Mouse (Mus musculus) layer of hippocampus, adult 8-10 months (tissue): ENCODE measurements around the gene Pskh1. TPM values are rescaled to one million over a fixed set of nuclear protein-coding genes. Genes with fewer than 3 reads are reported as not detected.

Source experiments
- DNase-seq, 2 experiments: peaks; one replicate each; pipeline ENCODE4 v3.0.0; 2022; ENCODE audit warnings: low spot score in 2 of 2
- microRNA-seq, 2 experiments: library from miRNA; unstranded; fragments of <30 nt; microRNA quantifications; one replicate each; pipeline ENCODE4 v1.2.0; 2022
- total RNA-seq, 4 experiments: library from RNA; stranded (reverse); gene quantifications; 2 replicates each; pipeline ENCODE4 v1.2.4; 2022

Pskh1 gene
- total RNA-seq, 4 experiments from 2014 or later, result 7.5 to 9.6 (median 9.1) TPM

DNA sequence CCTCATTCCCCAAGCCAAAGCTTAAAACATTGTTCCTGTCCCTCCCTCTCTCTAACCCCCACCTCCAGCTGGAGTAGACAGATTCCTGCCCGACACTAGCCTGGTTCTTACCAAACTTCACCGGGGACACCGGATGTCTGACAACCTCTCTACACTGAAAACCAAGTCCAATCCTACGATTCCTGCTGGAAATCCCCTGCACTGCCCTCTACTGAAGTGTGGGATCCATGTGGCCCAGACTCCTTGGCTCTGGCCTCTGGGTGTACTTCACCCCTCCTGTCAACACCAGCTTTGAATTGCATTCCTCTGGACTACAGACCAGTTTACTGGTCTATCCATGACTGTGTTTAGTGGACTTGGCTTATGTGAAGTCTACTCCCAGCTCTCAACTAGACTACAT, 56.3 kb downstream of the Pskh1 start:
- no peak for DNase-seq

DNA sequence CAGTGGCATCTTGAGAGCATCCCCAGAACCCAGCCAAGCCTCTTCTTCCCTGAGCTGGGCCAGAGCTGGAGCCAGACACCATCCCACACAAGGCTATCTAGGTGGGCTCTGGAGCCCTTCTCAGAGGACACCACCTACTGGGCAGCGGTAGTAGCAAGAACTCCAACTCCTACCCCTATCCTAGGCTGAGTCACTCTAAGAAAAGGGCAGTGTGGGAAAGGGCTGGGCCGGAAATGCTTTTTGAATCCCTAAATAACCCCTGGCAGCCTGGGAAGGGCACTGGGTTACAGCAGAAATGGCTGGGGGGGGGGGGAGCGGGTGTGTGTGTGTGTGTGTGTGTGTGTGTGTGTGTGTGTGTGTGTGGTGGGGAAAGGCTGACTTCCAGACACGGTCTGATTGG, 57.6 kb downstream of the Pskh1 start:
- DNase-seq, result no peak

DNA sequence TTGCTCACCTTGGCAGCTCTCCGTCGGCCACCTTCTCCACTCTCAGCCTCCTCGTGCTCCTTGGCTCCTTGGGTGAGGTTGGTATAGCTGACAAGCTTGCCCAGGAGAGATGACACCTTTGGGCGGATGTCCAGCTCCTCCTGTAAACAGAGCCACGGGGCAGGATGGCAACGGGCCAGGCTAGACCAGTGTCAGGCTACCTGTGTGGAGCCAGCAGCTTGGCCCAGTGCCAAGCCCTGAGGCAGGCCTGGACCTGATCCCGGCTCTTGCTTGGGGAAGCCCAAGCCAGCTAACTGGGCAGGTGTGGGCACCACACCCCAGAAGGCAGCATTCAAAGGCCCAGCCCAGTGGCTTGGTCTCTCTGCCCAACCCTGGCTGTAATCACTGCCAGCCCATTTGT, 59.1 kb downstream of the Pskh1 start:
- no peak for DNase-seq

DNA sequence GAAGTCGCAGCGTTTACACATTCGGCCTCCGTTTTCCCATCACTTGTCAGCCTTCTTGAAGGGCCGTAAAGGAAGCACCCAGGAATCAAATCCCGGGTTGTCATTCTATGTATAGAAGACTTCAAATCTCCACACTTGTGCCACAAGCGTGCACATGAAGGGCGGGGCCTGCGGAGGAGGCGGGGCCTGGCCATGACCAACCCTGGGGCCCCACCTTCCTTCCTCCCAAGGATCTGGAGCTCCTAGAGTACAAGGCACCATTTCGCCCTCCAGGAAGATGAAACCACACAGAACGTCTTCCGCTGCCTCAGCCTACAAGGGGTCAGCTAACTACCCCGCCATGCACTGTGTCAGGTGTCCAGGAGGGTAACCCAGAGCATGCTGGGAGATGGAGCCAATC, 60.9 kb downstream of the Pskh1 start:
- DNase-seq, result no peak

DNA sequence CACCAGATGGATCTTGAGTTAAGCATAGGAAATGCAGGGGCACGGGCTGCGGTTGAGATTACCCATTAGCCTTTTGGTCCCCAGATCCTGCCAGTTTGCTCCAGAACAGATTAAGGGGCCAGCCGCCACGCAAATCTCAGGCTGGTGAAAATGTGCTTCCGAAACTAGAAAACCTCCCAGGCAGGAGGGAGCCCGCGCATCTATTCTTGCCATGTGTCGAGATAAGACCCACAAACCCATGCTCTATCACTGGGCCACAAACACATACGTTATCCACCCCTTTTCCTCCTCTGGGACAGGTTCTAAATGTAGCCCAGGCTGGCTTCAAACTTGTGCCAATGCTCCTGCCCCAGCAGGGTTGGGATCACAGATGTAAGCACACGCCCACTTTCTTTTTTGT, 61.3 kb downstream of the Pskh1 start:
- DNase-seq, result no peak

DNA sequence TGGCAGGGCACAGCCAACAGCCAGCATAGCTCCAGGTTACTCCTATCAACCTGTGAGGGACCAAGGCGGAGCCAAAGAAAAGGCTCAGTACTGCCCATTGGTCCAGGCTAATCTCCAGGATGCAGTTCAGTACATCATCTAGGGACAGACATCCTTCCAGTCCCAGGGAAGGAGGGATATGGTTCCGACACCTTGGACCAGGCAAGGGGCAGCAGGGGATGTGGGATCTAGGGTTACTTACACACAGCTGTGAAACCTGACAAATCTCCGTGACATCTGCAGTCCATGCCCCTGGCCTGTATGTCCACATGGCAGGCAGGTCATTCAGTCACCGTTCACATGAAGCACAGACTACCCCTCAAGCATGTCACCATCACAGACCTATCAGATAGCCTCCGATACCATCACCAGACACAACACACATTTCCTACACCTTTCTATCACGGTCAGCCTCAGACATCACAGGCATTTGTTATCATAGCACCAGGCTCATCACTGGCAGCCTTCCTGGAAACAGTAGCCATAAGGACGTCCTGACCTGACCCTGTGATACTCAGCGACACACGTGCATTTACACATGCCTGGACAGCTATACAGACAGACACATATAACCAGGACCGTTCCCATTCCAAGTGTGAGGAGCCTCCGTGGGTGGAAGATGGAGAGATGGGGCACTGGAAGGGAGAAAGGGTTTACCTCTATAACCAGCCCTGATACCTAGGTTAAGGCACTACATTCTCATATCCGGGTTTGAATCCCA, 64.4 kb downstream of the Pskh1 start:
- no peak for DNase-seq

DNA sequence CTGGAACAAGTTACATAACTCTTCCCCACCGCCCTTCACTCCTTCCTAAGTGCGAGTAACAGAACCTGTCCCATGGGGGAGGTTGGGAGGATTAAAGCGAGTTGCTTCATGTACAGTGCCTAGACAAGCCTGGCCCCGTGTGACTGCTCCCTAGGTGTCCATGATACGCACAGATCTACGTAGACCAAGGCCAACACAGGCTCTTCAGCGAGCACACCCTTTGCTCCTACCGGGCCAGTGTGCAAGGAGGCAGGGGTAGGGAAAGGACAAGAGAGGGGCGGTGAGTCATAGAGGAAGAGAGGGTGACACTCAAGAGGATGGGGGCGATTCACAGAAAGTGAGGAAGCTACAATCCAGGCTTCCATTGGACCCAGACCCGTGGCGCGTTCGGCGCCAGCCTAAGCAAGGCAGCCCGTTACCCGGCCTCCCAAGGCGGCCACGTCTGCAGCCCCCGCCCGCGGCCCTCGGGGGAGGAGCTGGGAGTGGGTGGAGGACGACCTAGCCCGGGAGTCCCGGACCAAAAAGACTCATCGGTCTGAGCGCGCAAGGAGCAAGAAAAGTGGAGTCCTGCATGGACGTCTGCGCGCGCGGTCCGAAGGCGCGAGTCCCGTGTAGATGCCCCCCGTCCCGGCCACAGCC, 65.1 kb downstream of the Pskh1 start:
- no peak for DNase-seq

DNA sequence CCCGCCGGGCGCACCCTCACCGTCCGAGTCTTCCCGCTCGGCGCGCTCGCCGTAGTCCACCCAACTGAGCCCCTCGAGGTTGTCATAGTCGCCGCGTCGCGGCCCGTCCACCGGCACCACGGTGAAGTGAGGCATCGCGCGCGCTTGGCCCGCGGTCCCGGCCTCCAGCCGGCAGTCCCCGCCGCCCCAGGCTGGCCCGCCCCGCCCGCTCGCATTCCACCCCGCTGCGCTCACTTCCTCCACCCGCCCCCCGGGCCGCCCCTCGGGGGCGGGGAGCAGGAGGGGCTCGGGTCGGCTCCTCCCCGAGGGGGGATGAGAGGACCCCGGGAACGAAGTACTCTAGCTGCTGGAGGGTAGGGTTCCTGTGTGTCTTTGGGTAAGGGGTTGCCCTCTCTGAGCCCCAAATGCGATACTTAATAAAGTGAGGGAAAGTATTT, 65.7 kb downstream of the Pskh1 start, which contains the start of gene Slc12a4:
Gene Slc12a4 (minus strand): TSS at position 193 of the 437 bp plus-strand sequence.
- DNase-seq, result no peak

DNA sequence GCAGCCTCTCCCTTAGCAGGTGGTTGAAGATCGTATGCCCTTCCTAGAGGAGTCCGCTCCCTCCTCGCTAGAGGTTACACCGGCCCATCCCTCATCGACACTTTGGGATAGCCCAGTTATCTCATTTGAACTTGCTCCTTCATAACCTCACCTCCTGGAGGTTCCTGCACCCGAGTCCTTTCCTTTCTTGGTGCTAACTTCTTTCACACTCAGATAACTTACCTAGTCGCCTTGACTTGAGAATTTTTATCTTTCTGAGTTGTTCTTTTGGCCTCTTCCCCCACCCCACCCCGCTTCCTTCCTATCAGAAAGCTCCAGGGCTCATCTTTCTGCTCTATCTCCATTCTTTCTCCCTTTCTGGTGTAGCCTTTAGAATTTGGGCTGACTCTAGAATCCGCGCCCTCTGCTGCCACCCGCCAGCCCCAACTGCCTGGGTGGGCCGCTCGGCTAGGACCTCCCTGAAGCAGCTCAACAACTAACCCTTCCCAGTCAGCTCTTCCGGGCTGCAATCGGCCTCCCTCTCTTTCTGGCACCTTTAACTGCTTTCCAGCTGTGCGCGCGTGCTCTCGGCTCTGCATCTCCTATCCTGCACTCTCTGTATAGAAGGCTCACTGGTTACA, 66.6 kb downstream of the Pskh1 start:
- no peak for DNase-seq

DNA sequence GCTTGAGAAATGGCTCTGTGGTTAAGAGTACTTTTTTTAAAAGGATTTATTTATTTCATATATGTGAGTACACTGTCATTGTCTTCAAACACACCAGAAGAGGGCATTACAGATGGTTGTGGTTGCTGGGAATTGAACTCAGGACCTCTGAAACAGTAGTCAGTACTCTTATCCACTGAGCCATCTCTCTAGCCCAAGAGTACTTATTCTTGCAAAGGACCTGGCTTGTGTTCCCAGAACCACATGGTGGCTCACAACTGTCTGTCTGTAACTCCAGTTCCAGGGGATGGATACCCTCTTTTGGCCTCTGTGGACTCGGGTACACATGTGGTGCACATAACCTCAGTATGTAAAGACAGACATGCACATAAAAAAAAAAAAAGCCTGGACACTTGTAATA, 69.1 kb downstream of the Pskh1 start:
- DNase-seq, result no peak

DNA sequence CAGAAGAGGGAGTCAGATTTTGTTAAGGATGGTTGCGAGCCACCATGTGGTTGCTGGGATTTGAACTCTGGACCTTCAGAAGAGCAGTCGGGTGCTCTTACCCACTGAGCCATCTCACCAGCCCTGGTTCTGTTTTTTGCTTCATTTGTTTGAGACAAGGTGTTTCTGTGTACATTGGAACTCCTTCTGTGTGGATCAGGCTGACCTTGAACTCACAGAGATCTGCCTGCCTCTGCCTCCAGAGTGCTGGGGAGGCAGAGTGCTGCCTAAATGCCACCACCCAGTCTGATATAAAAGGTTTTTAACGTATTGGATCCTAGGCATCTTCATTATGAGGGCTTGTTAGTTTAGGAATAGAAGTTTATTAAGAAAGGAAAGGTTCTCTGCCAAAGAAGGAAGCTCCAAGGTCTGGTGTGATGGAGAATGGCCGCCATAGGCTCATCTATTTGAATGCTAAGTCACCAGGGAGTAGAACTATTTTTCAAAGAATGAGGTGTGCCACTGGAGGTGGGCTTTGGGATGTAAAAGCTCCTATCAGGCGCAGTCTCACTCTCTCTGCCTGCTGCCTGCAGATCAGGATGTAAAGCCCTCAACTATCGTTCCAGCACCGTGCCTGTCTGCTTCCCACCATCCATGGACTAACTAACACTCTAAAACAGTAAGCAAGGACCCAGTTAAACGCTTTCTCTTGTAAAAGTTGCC, 70.9 kb downstream of the Pskh1 start:
- DNase-seq, result no peak

DNA sequence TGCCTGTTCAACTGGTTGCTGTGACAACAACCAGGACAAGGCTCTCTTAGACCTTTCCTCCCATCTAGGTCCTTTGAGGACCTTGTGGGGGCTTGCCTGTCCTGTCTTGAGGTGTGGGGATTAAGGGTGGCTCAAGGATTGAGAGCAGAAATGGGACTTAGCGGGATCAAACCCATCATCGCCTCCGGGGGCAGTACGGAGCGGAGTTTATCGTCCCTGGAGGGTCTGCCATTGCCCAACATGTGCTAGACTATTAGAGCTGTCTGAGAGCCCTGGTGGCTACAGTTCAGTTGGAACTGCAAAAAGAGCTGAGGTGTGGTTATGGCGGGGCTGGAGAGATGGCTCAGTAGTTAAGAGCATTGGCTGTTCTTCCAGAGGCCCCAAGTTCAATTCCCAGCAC, 75.1 kb downstream of the Pskh1 start:
- DNase-seq, result no peak

DNA sequence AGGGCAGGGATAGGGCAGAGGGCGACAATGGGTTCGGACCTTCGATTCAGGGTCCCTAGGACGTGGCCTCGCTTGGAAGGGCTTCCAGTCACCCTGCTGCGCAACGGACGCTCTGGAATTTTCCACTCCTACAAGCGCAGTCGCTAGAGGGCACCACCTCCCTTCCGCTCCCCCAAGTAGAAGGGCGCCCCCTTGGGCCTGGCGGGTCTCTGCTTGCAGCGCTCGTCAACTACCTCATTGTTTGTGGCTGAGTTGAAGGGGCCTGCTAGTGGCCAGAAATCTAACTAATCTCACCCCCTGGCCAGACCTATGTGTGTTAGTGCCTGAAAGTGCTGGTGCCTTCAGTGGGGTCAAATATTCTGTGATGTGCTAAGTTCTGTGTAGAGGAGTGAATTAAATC, 79.1 kb downstream of the Pskh1 start, which contains the start of gene Dpep3:
Gene Dpep3 (minus strand): TSS at position 105 of the 400 bp plus-strand sequence.
- DNase-seq, result no peak

DNA sequence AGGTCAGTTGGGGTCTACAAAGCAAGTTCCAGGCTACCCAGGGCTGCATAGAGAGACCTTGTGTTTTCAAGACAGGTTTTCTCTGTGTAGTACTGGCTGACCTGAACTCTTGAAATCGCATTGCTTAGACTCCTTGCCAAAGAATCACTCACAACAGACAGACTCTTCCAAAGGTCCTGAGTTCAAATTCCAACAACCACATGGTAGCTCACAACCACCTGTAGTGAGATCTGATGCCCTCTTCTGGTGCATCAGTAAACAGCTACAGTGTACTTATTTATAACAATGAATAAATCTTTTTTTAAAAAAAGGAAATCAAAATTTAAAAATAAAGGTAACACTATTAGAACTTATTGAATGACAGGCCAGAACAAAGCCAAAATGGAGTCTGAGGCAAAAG, 80.9 kb downstream of the Pskh1 start:
- DNase-seq, result no peak

Small RNAs within 50 kb of the gene (microRNA-seq; reads per million reads assigned to microRNA genes)
- 0 to 0.25 reads per million in 2 experiments for gene Mir7074

Other genes with a start within 250 kb of the Pskh1 start
- 10 to 100 TPM; 61.2 to 71.3 (median 68.4) TPM for gene Carmil2, start 214.2 kb upstream of the Pskh1 start, total RNA-seq
- 10 to 100 TPM; 42.1 to 47.0 (median 43.1) TPM for gene Acd, start 199.3 kb upstream of the Pskh1 start, total RNA-seq
- gene Pard6a, start 199.3 kb upstream of the Pskh1 start, total RNA-seq, result 10 to 100 TPM; 29.4 to 33.7 (median 32.5) TPM
- gene 4933405L10Rik, start 192.8 kb upstream of the Pskh1 start, total RNA-seq, result under 1 TPM; 0.41 to 0.78 (median 0.45) TPM
- gene Enkd1, start 192.2 kb upstream of the Pskh1 start, total RNA-seq, result 10 to 100 TPM; 10.7 to 11.7 (median 11.0) TPM
- gene Gfod2, start 141.8 kb upstream of the Pskh1 start, total RNA-seq, result 10 to 100 TPM; 17.8 to 21.3 (median 19.8) TPM
- gene Ranbp10, start 73.1 kb upstream of the Pskh1 start, total RNA-seq, result 10 to 100 TPM; 24.0 to 28.4 (median 26.2) TPM
- gene Tsnaxip1, start 72.7 kb upstream of the Pskh1 start, total RNA-seq, result under 1 TPM in 3 of 4 experiments, not detected in 1; 0.18 to 0.49 (median 0.31) TPM
- 10 to 100 TPM; 11.6 to 18.5 (median 14.0) TPM for gene Cenpt, start 47.2 kb upstream of the Pskh1 start, total RNA-seq
- 10 to 100 TPM; 36.4 to 39.7 (median 38.3) TPM for gene Thap11, start 45.3 kb upstream of the Pskh1 start, total RNA-seq
- 10 to 100 TPM; 12.8 to 36.2 (median 22.6) TPM for gene Nutf2, start 39.9 kb upstream of the Pskh1 start, total RNA-seq
- gene Edc4, start 19.6 kb upstream of the Pskh1 start, total RNA-seq, result 10 to 100 TPM; 65.0 to 72.8 (median 69.3) TPM
- 1 to 10 TPM in 2 of 4 experiments, under 1 TPM in 1, not detected in 1; 0.92 to 2.9 (median 2.7) TPM for gene Nrn1l, start 6.9 kb upstream of the Pskh1 start, total RNA-seq
- 1 to 10 TPM in 1 of 4 experiments, under 1 TPM in 3; 0.74 to 2.0 (median 0.82) TPM for gene Ctrl, start 33.4 kb downstream of the Pskh1 start, total RNA-seq
- 10 to 100 TPM; 59.9 to 90.3 (median 75.5) TPM for gene Psmb10, start 38.0 kb downstream of the Pskh1 start, total RNA-seq
- 10 to 100 TPM; 30.9 to 47.5 (median 35.4) TPM for gene Lcat, start 42.9 kb downstream of the Pskh1 start, total RNA-seq
- 10 to 100 TPM; 19.4 to 24.7 (median 22.1) TPM for gene Slc12a4, start 65.7 kb downstream of the Pskh1 start, total RNA-seq
- gene Dpep3, start 79.0 kb downstream of the Pskh1 start, total RNA-seq, result not detected
- gene Dus2, start 90.9 kb downstream of the Pskh1 start, total RNA-seq, result 10 to 100 TPM; 20.5 to 23.4 (median 21.8) TPM
- not detected for gene Dpep2nb, start 105.5 kb downstream of the Pskh1 start, total RNA-seq
- 10 to 100 TPM; 12.9 to 15.3 (median 13.6) TPM for gene Ddx28, start 111.4 kb downstream of the Pskh1 start, total RNA-seq
- gene Nfatc3, start 158.4 kb downstream of the Pskh1 start, total RNA-seq, result 10 to 100 TPM; 13.0 to 14.3 (median 14.0) TPM
- gene Esrp2, start 236.5 kb downstream of the Pskh1 start, total RNA-seq, result under 1 TPM in 2 of 4 experiments, not detected in 2; 0.09 to 0.43 TPM
- gene Pla2g15, start 250.0 kb downstream of the Pskh1 start, total RNA-seq, result 10 to 100 TPM; 28.2 to 36.0 (median 29.8) TPM